ENCODE assay signal across 18 mouse cellular contexts in the genomic region with DNA sequence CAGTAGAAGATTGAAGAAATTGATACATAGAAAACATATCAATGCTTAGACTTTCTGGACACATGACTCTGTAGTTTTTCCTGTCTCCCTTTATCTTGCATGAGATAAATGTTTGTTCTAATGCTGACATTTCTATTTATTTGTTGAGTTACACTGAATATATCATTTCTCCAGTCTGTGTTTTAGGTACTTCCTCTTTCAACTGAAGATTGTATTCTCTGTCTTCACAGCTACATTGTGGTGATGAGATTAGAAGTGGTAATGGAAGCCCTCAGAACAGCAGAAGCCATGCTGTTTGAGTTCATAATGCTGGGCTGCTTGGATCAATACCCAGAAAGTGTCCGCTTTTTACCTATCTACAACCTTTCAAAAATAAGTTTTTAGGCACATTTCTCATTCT. TPM values are rescaled to one million over a fixed set of nuclear protein-coding genes. Genes with fewer than 3 reads are reported as not detected.
"Had no signal": no experiment of that assay in that cellular context is flagged by ENCODE, and none has a peak within 500 bp of the region (broad histone marks: within the 10 kb centered on the region; RNA-seq: fewer than 3 reads in every experiment).

No protein-coding gene starts in this region.

- H3K4me3 ChIP-seq: neural tube, embryonic 13.5 days; neural tube, embryonic 15.5 days; stomach, embryonic 15.5 days had no signal

- H3K9me3 ChIP-seq: neural tube, embryonic 13.5 days; neural tube, embryonic 15.5 days; stomach, embryonic 15.5 days had no signal

- H3K27me3 ChIP-seq: neural tube, embryonic 13.5 days; neural tube, embryonic 15.5 days; stomach, embryonic 15.5 days had no signal

- DNase-seq: retina, postnatal 1 day; right cerebral cortex, adult 18-20 months; right cerebral cortex, postnatal 14 days; right cerebral cortex, postnatal 25 days; right cerebral cortex, postnatal 4 days; spleen, adult 18-20 months; thymus, adult 18-20 months; thymus, adult 2 months; thymus, postnatal 14 days; thymus, postnatal 25 days; thymus, postnatal 36 days; thymus, postnatal 4 days had no signal

- H3K27ac ChIP-seq: neural tube, embryonic 13.5 days; neural tube, embryonic 15.5 days; stomach, embryonic 15.5 days; stomach, postnatal 0 days had no signal

- H3K4me1 ChIP-seq: neural tube, embryonic 13.5 days; neural tube, embryonic 15.5 days; stomach, embryonic 15.5 days had no signal

- H3K9ac ChIP-seq: neural tube, embryonic 13.5 days; neural tube, embryonic 15.5 days; stomach, embryonic 15.5 days had no signal

- H3K36me3 ChIP-seq: neural tube, embryonic 15.5 days; stomach, embryonic 15.5 days had no signal

RNA-seq across cellular contexts. Expression of a gene that starts 32.3 kb away (rescaled TPM):
- total RNA-seq: neutrophil, adult 5-6 weeks had no signal
- polyA plus RNA-seq: neural tube, embryonic 15.5 days; stomach, postnatal 0 days; thymus, postnatal 0 days had no signal
